Mouse (Mus musculus) cortical plate, adult 2 months (tissue): ENCODE measurements around the gene Pxdn.

ENCODE experiments used
- CTCF ChIP-seq: fragments of 200-500 bp; IDR thresholded peaks from 2 replicates; pipeline ENCODE4 v1.5.1; 2011; ENCODE audit warnings: mild to moderate bottlenecking, control low read depth, low read length; ENCODE audit not compliant: insufficient read depth; ENCODE audit errors: extremely low read depth
- POLR2A ChIP-seq: fragments of 200-500 bp; IDR thresholded peaks from 2 replicates; pipeline ENCODE4 v1.6.1; 2011; ENCODE audit warnings: mild to moderate bottlenecking, low read length, control low read depth; ENCODE audit not compliant: insufficient read depth; ENCODE audit errors: extremely low read depth

GRCm38 (mm10) chr12:30039565-30039964 lies 102.2 kb downstream of the Pxdn start:
- no peak for TF ChIP-seq POLR2A
- peak; percentile 82 for TF ChIP-seq CTCF
